Mouse (Mus musculus) urinary bladder, postnatal 36 days (tissue): ENCODE measurements around the gene Cntn2.
A peak's percentile ranks its signal among the peaks of the same experiment; 100 is the strongest.

Experiments used
- DNase-seq, 2 experiments: peaks; one replicate each; pipeline ENCODE4 v3.0.0; 2022; ENCODE audit warnings: low spot score in 2 of 2, mixed read lengths in 1 of 2

The Cntn2 gene

DNA sequence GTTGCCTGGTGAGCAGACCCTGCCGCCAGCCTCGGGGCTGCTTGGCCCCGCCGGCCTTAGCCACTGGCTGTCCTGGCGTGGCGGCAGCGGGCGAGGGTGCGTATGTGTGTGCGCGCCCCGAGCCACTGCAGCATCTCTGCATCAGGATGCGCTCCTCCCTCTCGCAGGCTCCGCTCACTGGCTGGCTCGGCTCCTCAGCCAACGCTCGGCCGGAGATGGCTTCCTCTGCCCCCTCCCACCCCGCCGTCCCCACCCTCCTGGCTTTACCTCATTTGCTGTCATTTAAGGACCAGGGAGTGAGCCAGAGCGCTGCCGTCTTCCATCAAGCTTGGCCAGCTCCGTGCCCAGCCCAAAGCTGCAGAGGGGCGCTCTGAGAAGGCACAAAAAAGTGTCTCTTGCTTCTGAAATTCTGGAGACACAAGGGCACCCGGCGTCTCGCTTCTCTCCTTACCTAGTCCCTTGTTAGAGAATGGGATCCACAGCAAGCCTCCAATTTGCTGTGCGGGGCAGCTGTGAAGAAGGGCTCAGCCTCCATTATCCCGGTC, at the start of gene Cntn2:
TSS of gene Cntn2 (minus strand) at position 495 of the 545 bp plus-strand sequence.
- no peak for DNase-seq

DNA sequence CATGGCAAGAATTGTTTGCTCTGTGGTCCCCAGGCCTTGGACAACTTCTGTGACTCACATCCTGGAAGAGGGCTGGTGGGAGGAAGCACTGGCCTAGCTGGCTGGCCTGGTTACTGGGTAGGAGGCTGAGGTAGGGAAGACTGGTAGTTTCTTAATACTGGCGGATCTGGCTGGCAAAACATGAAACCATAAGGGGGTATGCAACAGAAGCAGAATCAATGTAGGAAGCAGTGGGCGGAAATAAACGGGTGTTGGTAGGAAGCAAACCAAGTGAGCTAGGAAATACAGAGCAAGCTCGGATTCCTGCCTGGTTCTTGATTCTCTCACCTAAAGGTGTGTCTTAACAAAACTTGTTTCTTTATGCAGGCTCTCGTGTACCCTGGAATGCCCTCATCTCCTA, 49.1 kb upstream of the Cntn2 start:
- no peak for DNase-seq

- DNase-seq: no peak
Measured at GRCm38 (mm10) chr1:132591399-132591930, 48.4 kb upstream of the Cntn2 start.

DNA sequence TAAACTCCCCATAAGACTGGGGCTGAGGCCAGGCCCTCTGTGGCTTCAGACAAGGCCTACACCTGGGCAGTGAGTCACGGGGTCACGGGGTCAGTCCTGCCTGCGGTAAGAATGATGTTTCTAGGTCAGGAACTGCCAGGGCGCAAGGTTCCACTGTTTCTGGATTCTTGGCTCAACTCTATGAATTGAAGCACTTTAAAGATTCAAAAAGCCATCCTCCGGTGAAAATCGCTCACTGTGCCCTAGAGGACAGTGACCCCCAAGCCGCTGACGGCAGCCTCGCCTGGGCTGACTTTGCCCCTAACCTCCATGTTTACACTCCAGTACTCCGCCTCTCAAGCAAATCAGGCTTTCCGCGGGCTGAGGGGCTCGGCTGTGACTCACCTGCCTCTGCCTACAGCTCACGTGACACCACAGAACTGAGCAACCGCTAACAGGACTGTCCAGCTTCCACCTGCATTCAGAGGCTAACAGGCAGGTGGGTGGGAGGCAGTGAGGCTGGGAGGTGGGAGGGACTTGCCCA, 43.7 kb upstream of the Cntn2 start:
- DNase-seq: peak in 1 of 2 experiments; percentile 8

DNA sequence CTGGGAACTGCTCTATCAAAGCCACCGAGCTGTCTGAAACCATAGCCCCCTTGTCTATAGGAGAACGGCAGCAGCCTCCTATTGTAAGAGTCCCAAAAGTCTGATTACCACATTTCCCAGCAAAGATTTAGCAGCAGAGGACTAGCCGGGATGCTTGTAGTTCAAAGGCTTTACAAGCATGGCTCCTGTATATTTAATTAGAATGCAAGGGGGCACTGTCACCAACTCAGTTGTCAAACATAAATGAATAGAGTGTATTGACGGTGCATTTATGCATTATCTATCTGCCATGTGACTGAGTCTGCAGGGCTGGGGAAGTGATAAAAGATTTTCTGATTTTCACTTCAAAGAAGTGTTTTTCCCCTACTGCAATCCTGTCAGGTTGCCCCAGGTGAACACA, 42.3 kb upstream of the Cntn2 start:
- DNase-seq: no peak

- no peak for DNase-seq
Measured at GRCm38 (mm10) chr1:132582998-132583604, 40.0 kb upstream of the Cntn2 start.

DNA sequence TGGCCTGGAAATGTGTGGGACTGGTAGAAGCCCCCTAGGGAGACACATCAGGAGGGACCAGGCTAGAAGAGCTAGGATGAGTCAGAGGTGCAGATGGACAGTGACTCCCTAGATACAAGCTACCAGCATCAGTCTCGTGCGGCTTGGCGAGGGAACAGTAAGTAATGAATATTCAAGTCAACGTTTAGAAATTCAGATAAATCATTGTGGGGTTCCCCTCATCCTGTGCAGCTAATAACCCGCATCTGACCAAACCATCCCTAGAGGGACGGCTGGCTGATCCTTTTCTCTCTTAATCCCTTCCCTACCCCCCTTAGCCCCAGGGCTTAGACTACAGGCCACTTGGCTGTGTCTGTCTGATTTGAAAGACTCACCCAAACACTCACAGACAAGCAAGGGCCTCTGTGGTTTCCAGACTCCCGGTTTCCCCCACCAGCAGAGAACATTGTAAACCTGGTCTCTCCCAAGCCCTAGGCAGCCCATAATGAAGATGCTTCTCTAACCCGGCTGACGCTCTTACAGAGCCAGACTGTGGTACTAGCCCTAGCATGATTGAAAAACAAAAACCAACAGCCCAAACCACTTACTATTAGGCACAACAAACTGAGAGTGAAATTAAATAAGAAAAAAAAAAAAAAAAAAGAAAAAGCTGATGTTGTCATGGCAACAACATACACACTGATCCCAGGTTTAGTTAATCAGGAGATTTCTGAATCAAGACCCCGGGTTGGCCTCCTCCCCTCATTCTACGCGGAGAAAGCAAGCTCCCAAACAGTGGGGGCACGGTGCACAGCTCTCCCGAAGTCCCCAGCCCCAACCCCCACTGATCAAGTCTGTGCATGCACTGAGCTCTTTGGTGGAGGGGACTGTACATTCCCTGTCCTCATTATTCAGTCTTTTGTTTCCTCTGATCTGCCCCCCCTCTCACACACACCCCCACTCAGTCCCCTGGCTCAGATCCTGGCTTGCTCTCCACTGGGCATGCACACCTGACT, 39.1 kb upstream of the Cntn2 start:
- no peak for DNase-seq

DNA sequence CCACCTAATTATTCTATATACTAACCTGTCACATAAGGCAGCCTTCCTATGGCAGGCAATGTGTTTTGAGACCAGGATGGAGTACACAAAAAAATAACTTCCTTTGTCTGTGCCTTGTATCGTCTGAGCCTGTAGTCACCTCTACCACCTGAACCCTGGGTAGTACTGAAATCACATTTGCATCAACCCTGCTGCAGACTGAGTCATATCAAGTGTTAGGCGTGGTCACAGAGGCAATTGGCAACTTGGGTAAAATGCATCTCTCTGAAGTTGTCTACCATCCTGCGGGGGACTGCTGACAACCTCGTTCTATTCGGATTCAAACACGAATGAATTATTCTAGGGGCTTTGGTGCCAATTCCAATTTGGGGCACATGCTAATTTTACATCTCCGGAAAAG, 37.0 kb upstream of the Cntn2 start:
- DNase-seq: no peak

DNA sequence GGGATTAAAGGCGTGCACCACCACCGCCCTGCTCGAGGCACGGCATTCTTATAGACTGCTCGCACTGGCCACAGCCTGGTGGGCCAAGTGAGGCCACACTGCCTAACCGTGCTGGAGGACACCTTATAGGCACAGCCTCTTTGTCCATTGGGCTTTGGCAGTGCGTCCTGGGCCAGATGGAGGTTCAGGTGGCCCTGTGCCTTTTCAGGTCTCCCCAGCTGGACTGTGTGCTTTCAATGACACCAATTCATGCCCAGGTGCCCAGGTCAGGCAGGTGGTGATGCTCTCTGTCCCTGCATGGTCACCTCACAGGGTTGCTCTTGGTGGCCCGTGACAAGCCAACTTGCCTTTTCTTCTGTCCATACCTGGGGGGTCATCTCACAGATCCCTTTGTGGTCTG, 33.8 kb upstream of the Cntn2 start:
- no peak for DNase-seq

GRCm38 (mm10) chr1:132572851-132573250, 29.8 kb upstream of the Cntn2 start:
- no peak for DNase-seq

DNA sequence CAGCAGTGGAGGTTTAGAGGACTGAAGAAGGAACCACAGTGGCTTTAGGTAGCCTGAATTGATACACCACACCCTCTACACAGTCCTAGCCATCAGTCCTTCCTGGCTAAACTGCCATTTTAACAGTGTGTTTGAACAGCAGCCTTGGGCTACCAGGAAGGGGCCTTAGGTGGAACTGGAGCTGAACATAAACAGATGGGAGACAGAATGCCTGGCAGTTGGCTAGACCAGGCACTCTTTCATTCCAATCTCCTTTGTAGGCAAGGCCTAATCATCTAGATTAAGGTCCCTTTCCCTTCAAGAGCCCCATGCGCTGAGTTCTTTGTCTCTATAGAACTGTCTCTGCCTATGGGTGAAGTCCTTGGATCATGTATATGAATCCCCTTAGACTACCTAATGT, 28.6 kb upstream of the Cntn2 start:
- no peak for DNase-seq

GRCm38 (mm10) chr1:132570906-132571305, 27.9 kb upstream of the Cntn2 start:
- no peak for DNase-seq

DNA sequence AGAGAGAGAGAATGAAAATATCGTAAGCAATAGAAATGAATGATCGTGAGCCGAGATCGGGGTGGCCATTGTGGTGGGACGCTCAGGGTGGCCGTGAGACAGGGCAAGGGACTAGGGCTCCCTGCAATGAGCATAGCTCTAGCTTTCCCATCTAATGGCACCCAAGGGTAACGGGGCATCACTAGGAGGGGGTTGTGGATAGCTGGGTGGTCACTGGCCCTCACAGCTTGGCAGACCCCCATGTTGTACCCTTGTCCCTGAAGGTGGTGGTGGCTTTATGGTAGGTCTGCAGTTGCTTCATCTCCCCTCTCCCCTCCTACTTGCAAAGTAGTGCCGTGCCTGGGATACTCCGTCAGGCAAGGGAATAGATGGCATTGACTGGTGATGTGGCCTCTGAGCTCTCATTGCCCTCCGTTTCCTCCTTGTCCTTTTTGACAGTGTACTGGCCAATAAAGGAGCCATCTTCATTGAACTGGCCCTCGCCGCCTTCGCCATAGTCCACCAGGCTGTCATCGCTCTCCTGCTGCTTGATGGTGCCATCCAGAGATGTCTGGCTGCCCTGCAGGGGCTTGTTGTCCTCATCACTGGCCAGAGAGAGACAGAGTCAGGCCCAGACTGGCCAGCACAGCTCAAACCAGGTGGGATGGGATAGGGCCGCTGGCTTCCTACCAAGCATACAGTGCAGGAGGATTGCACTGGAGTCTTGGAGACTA, 27.2 kb upstream of the Cntn2 start:
- DNase-seq: no peak

DNA sequence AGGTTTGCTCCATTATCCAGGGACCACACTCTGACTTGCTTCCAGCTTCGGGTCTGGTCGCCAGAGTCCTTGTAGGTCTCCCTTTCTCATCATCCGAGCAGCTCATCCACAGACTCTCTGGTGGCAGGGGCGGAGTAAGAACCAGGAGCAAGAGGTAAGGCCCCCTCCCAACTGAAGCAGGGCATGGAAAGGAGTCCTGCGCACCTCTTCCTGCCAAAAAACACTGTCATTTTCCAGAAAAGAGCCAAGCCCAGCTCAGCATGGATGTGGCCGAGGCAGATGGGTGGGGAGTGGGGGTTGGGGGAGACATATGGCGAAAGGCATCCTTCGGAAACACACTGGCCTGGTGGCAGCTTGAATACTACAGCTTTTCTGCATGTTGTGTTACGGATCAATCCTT, 26.5 kb upstream of the Cntn2 start:
- DNase-seq: no peak

DNA sequence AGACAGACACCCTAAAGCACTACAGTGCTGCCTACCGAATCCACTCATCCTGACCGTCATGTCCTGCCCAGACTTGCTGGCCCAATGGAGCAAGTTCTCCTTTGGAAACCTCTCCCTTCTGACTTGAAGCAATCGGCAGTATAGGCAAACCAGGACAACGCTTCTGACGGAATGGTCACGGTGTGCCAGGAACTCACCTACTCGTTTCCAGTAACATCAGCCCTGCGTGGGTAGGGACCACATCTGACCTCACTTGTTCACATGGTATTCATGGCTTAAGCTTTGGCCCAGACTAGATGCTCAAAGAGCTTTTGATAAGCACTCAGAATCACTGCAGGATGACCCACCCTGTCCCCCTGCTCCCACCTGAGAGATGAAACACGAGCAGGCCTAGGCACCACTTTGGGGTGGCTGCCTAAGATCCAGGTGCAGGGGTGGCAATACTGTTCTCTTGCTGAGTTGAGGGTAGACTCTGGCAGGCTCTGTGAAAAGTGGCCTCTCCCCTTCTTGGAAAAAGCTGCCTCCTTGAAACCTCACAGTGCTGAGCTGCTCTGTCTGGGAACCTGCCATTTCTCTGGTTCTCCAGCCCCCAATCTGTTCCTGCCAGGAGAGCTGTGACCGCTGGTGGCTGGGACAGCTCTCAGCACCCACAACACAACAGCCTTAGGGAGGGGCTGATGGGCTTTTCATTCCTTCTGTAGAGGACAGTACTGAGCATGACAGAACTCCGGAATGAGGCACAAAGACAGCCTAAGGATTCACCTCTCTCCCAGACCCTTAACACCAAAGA, 24.5 kb upstream of the Cntn2 start:
- DNase-seq: no peak

DNA sequence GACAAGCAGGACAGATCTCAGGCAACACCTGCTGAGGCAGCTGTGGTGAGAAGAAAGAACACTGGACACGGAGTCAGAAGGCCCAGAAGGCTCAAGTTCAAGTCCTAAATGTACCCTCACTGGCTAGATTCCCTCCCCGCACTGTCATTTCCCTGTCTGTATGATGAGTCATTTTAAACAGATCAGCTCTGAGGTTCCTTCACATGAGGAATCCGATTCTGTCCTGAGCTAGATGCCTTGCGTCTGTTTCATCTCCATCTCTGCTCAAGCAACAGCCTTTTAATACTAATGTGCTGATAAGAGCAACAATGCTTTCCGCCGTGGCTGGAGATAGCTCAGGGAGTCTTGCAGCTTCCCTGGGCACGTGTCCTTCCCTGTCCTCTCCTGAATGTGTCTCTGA, 22.7 kb upstream of the Cntn2 start:
- no peak for DNase-seq

GRCm38 (mm10) chr1:132564946-132565345, 21.9 kb upstream of the Cntn2 start:
- no peak for DNase-seq

DNA sequence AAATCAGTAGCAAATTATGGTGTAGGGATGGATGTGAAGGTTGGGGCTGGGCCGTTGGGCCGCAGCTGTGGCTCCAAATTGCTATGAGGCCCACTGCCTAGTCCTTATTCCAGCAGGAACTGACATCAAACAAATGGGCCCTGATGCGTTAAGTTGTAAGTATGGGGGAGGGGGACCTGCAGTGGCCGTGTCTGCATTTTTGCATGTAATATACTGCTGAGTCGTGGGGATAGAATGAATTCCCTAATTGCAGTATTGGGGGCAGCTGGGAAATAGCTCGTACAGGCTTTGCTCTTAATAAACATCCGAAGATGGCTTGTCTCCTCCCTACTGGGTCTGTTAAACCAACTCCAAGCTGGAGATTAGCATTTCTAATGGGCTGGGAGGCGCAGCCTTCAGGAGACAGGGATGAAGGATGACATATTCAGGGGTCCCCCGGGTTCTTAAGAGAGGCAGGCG, 19.3 kb upstream of the Cntn2 start:
- DNase-seq: no peak

DNA sequence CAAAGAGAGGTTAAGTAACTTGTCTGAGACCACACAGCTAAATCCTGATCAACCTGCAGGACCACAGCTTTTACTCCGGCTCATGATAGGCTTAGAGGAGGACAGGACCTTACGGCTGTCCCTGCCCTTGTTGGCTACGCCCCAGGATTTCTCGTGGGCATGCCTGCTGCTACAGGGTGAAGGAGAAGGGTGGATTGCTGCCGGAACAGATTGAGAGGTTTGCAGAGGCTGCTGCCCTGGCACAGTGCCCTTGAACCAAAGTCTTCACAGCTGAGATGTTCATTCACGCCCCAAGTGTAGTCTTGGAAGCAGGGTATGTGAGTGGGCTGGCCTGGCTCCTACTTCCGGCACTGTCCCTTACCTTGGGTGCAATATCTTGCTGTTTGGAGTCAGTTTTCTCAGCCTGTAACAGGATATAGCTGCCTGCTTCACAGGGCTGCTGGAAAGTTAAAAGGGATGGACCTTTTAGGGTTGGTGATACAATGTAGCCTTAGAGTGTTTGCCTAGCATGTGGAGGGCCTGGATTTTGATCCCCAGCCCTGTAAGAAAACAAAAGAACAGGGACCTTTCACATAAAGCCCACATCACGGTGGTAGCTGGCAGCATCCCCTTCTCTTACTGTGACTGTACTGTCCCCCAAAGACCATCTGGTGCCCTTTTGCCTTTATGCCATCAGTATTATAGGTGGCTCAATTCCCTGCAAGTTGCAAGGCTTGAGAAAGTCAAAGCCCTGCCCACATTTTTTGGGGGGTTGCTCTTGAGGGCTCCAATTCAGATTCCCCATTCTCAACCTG, 18.0 kb upstream of the Cntn2 start:
- DNase-seq: no peak

DNA sequence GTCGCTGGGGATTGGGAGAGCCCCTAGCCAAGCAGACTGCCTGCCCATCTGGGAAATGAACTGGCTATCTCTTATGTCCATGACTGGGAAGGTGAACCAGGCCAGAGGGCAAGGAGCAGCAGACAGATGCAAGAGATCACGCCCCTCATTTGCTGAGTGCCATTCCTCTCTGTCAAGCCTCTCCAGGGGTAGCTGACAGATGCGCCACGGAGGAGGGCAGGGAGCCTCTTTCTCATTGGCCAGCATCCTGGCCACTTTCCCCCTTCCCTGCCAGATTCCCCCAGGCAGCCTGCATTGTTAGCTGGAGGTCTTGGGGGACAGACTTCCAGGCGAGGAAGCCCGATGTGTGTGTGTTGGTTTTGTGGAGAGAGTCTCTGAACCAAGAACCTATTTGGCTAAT, 16.0 kb upstream of the Cntn2 start:
- DNase-seq: no peak
